Mouse (Mus musculus) spleen, embryonic (tissue): ENCODE measurements around the gene Nenf.

ENCODE experiments used
- CTCF ChIA-PET: fragments of 350-600 bp; sonication (Branson Sonifier 250); formaldehyde crosslinking; loops from one replicate; lab custom pipeline; 2022; lab: Charles Lee

Gene Nenf

GRCm38 (mm10) chr1:191324733-191325590 is 7.0 kb upstream of the Nenf start:
- CTCF ChIA-PET: interaction anchor here (0.6 to 1.3 kb wide), 3 partner anchors 66 to 490 kb away, joined by 3 to 4 read pairs (median 3); no protein-coding TSS in a partner anchor

- CTCF ChIA-PET: interaction anchor here (0.7 to 1.2 kb wide), 2 partner anchors 9 to 251 kb away, joined by 3 read pairs; no protein-coding TSS in a partner anchor
Observed at GRCm38 (mm10) chr1:191323381-191323780, 5.4 kb upstream of the Nenf start.

- CTCF ChIA-PET: no interaction called here
Observed at GRCm38 (mm10) chr1:191318686-191319085, 692 bp upstream of the Nenf start.

- CTCF ChIA-PET: interaction anchor here (0.8 to 0.9 kb wide), 3 partner anchors 10 to 248 kb away, joined by 3 to 4 read pairs (median 3); no protein-coding TSS in a partner anchor
Observed at GRCm38 (mm10) chr1:191316818-191317217, 1.2 kb downstream of the Nenf start.

GRCm38 (mm10) chr1:191313926-191314325 is 4.1 kb downstream of the Nenf start:
- CTCF ChIA-PET: interaction anchor here (0.7 to 1.5 kb wide), 2 partner anchors 9 to 22 kb away, joined by 3 to 4 read pairs; no protein-coding TSS in a partner anchor

- CTCF ChIA-PET: interaction anchor here (0.6 to 1.2 kb wide), 3 partner anchors 70 to 263 kb away, joined by 3 to 6 read pairs (median 3); no protein-coding TSS in a partner anchor
Observed at GRCm38 (mm10) chr1:191313158-191313557, 4.8 kb downstream of the Nenf start.

- CTCF ChIA-PET: interaction anchor here (0.5 to 1.2 kb wide), 8 partner anchors 8 to 1424 kb away, joined by 3 to 5 read pairs (median 4); no protein-coding TSS in a partner anchor
Observed at GRCm38 (mm10) chr1:191312513-191312941, 5.5 kb downstream of the Nenf start.

GRCm38 (mm10) chr1:191311296-191311898 is 6.6 kb downstream of the Nenf start:
- CTCF ChIA-PET: no interaction called here

- CTCF ChIA-PET: interaction anchor here (0.7 kb wide), 1 partner anchor 42 kb away, joined by 3 read pairs; no protein-coding TSS in a partner anchor
Observed at GRCm38 (mm10) chr1:191307766-191308455, 10.1 kb downstream of the Nenf start.

- CTCF ChIA-PET: interaction anchor here (0.6 kb wide), 1 partner anchor 147 kb away, joined by 4 read pairs; no protein-coding TSS in a partner anchor
Observed at GRCm38 (mm10) chr1:191306316-191306715, 11.7 kb downstream of the Nenf start.

- CTCF ChIA-PET: interaction anchor here (0.6 to 0.7 kb wide), 3 partner anchors 147 to 423 kb away, joined by 3 to 4 read pairs (median 3); no protein-coding TSS in a partner anchor
Observed at GRCm38 (mm10) chr1:191305610-191306009, 12.4 kb downstream of the Nenf start.

- CTCF ChIA-PET: no interaction called here
Observed at GRCm38 (mm10) chr1:191304216-191304615, 13.8 kb downstream of the Nenf start.

- CTCF ChIA-PET: no interaction called here
Observed at GRCm38 (mm10) chr1:191303736-191304135, 14.3 kb downstream of the Nenf start.

GRCm38 (mm10) chr1:191301903-191302302 is 16.1 kb downstream of the Nenf start:
- CTCF ChIA-PET: no interaction called here

- CTCF ChIA-PET: interaction anchor here (0.6 kb wide), 1 partner anchor 76 kb away, joined by 3 read pairs; no protein-coding TSS in a partner anchor
Observed at GRCm38 (mm10) chr1:191299215-191299942, 18.6 kb downstream of the Nenf start.

GRCm38 (mm10) chr1:191298304-191298703 is 19.7 kb downstream of the Nenf start:
- CTCF ChIA-PET: no interaction called here

- CTCF ChIA-PET: no interaction called here
Observed at GRCm38 (mm10) chr1:191296445-191296844, 21.5 kb downstream of the Nenf start.

GRCm38 (mm10) chr1:191295784-191296183 is 22.2 kb downstream of the Nenf start:
- CTCF ChIA-PET: interaction anchor here (0.7 kb wide), 2 partner anchors 77 to 349 kb away, joined by 3 to 4 read pairs; no protein-coding TSS in a partner anchor

- CTCF ChIA-PET: interaction anchor here (0.8 kb wide), 1 partner anchor 27 kb away, joined by 3 read pairs; no protein-coding TSS in a partner anchor
Observed at GRCm38 (mm10) chr1:191293996-191294795, 23.8 kb downstream of the Nenf start.
